Mouse (Mus musculus) heart, adult 2 months (tissue): ENCODE data around the gene Rin3. TPM values are rescaled to one million over a fixed set of nuclear protein-coding genes. Genes with fewer than 3 reads are reported as not detected.
A peak's percentile ranks its signal among the peaks of the same experiment; 100 is the strongest.

Experiments used
- DNase-seq, 2 experiments: peaks; one replicate each; pipeline ENCODE4 v3.0.0; 2021
- H3K27ac ChIP-seq: fragments of 200-600 bp; 2 replicates; pipeline ENCODE4 v1.8.1; 2022
- H3K27me3 ChIP-seq: fragments of 200-500 bp; 2 replicates; pipeline ENCODE4 v1.6.1; 2012; ENCODE audit warnings: mild to moderate bottlenecking, low read length, inconsistent platforms, mixed read lengths; ENCODE audit not compliant: control insufficient read depth, insufficient read depth
- H3K36me3 ChIP-seq: fragments of 200-500 bp; 2 replicates; pipeline ENCODE4 v1.6.1; 2012; ENCODE audit warnings: low read length, inconsistent platforms; ENCODE audit not compliant: control insufficient read depth, insufficient read depth
- H3K4me1 ChIP-seq: fragments of 200-500 bp; 2 replicates; pipeline ENCODE4 v1.6.1; 2011; ENCODE audit warnings: low read length; ENCODE audit not compliant: control insufficient read depth, insufficient read depth
- H3K4me3 ChIP-seq: fragments of 200-600 bp; 2 replicates; pipeline ENCODE4 v1.8.1; 2022
- H3K79me2 ChIP-seq: fragments of 200-500 bp; replicated peaks from 2 replicates; pipeline ENCODE4 v1.6.1; 2012; ENCODE audit warnings: mild to moderate bottlenecking, inconsistent platforms, low read length, moderate library complexity, mixed read lengths; ENCODE audit not compliant: control insufficient read depth, insufficient read depth
- H3K9ac ChIP-seq: fragments of 200-500 bp; 2 replicates; pipeline ENCODE4 v1.6.1; 2012; ENCODE audit warnings: low read depth, mild to moderate bottlenecking, control low read depth, inconsistent platforms, low read length, mixed read lengths
- CTCF ChIP-seq: fragments of 200-600 bp; IDR thresholded peaks from 2 replicates; pipeline ENCODE4 v1.8.1; 2022; ENCODE audit warnings: antibody characterized with exemption, mild to moderate bottlenecking, moderate library complexity
- EP300 ChIP-seq: fragments of 200-500 bp; IDR thresholded peaks from 2 replicates; pipeline ENCODE4 v1.6.1; 2011; ENCODE audit warnings: low read depth, low read length, control low read depth; ENCODE audit not compliant: insufficient read depth
- POLR2A ChIP-seq: fragments of 200-500 bp; IDR thresholded peaks from 2 replicates; pipeline ENCODE4 v1.6.1; 2011; ENCODE audit warnings: mild to moderate bottlenecking, low read depth, low read length, control low read depth; ENCODE audit not compliant: insufficient read depth
- WGBS: fragments of 180-500 bp; shearing (Covaris S2); methylation state at CpG from one replicate; pipeline ENCODE4 v1.1.7; 2018; 5-methylcytosine and 5-hydroxymethylcytosine counted together
- intact Hi-C: fragments of 180-260 bp; cut with DNase I; formaldehyde crosslinking; loops from one replicate; pipeline ENCODE4 v1.15.1; 2025
- polyA plus RNA-seq: library from polyadenylated mRNA; depleted of rRNA; stranded (reverse); fragments of >200 nt; gene quantifications from 2 replicates; pipeline ENCODE4 v1.2.3, GENCODE M21; 2012
- total RNA-seq, 2 experiments: library from RNA; stranded (reverse); gene quantifications; 2 replicates each; pipeline ENCODE4 v1.2.3; 2021

The Rin3 gene
- total and polyA plus RNA-seq, 3 experiments, result 10.3 to 25.3 (median 14.7) TPM

- Histone ChIP-seq H3K4me3 (no peak overlapping the region), H3K27me3 (no peaks in the 10 kb centered on the region), H3K79me2 (peaks cover 1% of the 10 kb centered on the region; the same call in 1 of the 2 replicates), H3K9ac (no peak overlapping the region; the same call in 1 of the 2 replicates), H3K4me1 (peaks cover 33% of the 10 kb centered on the region), H3K27ac (peak overlapping the region; percentile 66), H3K36me3 (peaks cover 8% of the 10 kb centered on the region; the same call in 1 of the 2 replicates)
- 0 out of 2 replicates have a peak, but pooled peaks have one; percentile 13 for TF ChIP-seq EP300
- no peak for TF ChIP-seq POLR2A
- DNase-seq, result peak; percentile 75 to 76
- intact Hi-C loops, result no loop called here
- 9% methylated on average over 6 of the region's 6 CpGs for WGBS
Measured at GRCm38 (mm10) chr12:102308001-102308456, 25.2 kb downstream of the Rin3 start.

- WGBS, result 17% methylated on average over 16 of the region's 16 CpGs
- intact Hi-C loops, result no loop called here
Measured at GRCm38 (mm10) chr12:102308457-102309011, 25.7 kb downstream of the Rin3 start.

GRCm38 (mm10) chr12:102309099-102309799 lies 26.4 kb downstream of the Rin3 start:
- H3K79me2 ChIP-seq, result peaks cover 1% of the 10 kb centered on the region; the same call in 1 of the 2 replicates
- TF ChIP-seq CTCF, result no peak
- no peak for TF ChIP-seq POLR2A
- TF ChIP-seq EP300, result no peak
- H3K27ac ChIP-seq, result no peak overlapping the region
- no peak overlapping the region for H3K4me3 ChIP-seq
- H3K36me3 ChIP-seq, result peaks cover 4% of the 10 kb centered on the region; the same call in 1 of the 2 replicates
- no peak for DNase-seq
- 82% methylated on average over 11 of the region's 11 CpGs for whole genome bisulfite sequencing
- H3K27me3 ChIP-seq, result no peaks in the 10 kb centered on the region
- H3K4me1 ChIP-seq, result peaks cover 26% of the 10 kb centered on the region
- no peak overlapping the region for H3K9ac ChIP-seq
- intact Hi-C loops, result no loop called here

More at GRCm38 (mm10) chr12:102308457-102309011, 25.7 kb downstream of the Rin3 start:
- Histone ChIP-seq H3K36me3 (peaks cover 6% of the 10 kb centered on the region; the same call in 1 of the 2 replicates), H3K4me1 (peaks cover 30% of the 10 kb centered on the region), H3K9ac (no peak overlapping the region), H3K4me3 (no peak overlapping the region), H3K79me2 (peaks cover 1% of the 10 kb centered on the region; the same call in 1 of the 2 replicates), H3K27ac (peak overlapping the region; percentile 66), H3K27me3 (no peaks in the 10 kb centered on the region)
- DNase-seq, result peak; percentile 53 to 69
- TF ChIP-seq EP300 (no peak), POLR2A (no peak), CTCF (no peak)

GRCm38 (mm10) chr12:102309800-102310195 lies 26.9 kb downstream of the Rin3 start:
- H3K4me3 ChIP-seq, result no peak overlapping the region
- WGBS, result 91% methylated on average over 8 of the region's 8 CpGs
- no peak overlapping the region for H3K9ac ChIP-seq
- TF ChIP-seq POLR2A (no peak), CTCF (no peak), EP300 (no peak)
- H3K27ac ChIP-seq, result no peak overlapping the region
- peaks cover 24% of the 10 kb centered on the region for H3K4me1 ChIP-seq
- intact Hi-C loops, result no loop called here
- no peaks in the 10 kb centered on the region for H3K27me3 ChIP-seq
- no peak for DNase-seq
- peaks cover 1% of the 10 kb centered on the region; the same call in 1 of the 2 replicates for H3K79me2 ChIP-seq
- H3K36me3 ChIP-seq, result peaks cover 4% of the 10 kb centered on the region; the same call in 1 of the 2 replicates

GRCm38 (mm10) chr12:102310261-102310660 lies 27.4 kb downstream of the Rin3 start:
- no peak overlapping the region for H3K27ac ChIP-seq
- intact Hi-C loops, result no loop called here
- WGBS, result 90% methylated on average over 3 of the region's 3 CpGs

GRCm38 (mm10) chr12:102311454-102311853 lies 28.6 kb downstream of the Rin3 start:
- WGBS, result 48% methylated on average over 5 of the region's 5 CpGs
- H3K4me3 ChIP-seq, result no peak overlapping the region
- no peaks in the 10 kb centered on the region for H3K27me3 ChIP-seq
- peaks cover 21% of the 10 kb centered on the region for H3K4me1 ChIP-seq
- no peak for TF ChIP-seq POLR2A
- 0 out of 2 replicates have a peak, but pooled peaks have one; percentile 17 for TF ChIP-seq EP300
- peak overlapping the region; percentile 38 for H3K27ac ChIP-seq
- H3K9ac ChIP-seq, result no peak overlapping the region
- DNase-seq, result peak in 1 of 2 experiments; percentile 50
- intact Hi-C loops, result no loop called here
- H3K36me3 ChIP-seq, result peaks cover 2% of the 10 kb centered on the region; the same call in 1 of the 2 replicates
- peaks cover 1% of the 10 kb centered on the region; the same call in 1 of the 2 replicates for H3K79me2 ChIP-seq

More at GRCm38 (mm10) chr12:102310261-102310660, 27.4 kb downstream of the Rin3 start:
- Histone ChIP-seq H3K36me3 (peaks cover 4% of the 10 kb centered on the region; the same call in 1 of the 2 replicates), H3K27me3 (no peaks in the 10 kb centered on the region), H3K4me1 (peaks cover 24% of the 10 kb centered on the region), H3K9ac (no peak overlapping the region), H3K4me3 (no peak overlapping the region), H3K79me2 (peaks cover 1% of the 10 kb centered on the region; the same call in 1 of the 2 replicates)
- no peak for DNase-seq
- TF ChIP-seq CTCF (no peak), POLR2A (no peak), EP300 (no peak)
